Mouse (Mus musculus): ENCODE data around the gene Timmdc1.

- TF ChIP-seq CTCF (IDR thresholded peaks at IDR 0.05; ENCODE audit: low read depth) (no peak), EP300 (IDR thresholded peaks at IDR 0.05; ENCODE audit: low read depth) (no peak)
Observed at GRCm38 (mm10) chr16:38453203-38453553, 69.3 kb downstream of the Timmdc1 start.

All from heart, postnatal 0 days (tissue).